Mouse (Mus musculus) adrenal gland, adult 18-20 months (tissue): ENCODE measurements at regions not wholly inside any gene's neighbourhood (a gene's known extent, or its start where the extent isn't known, plus 50 kb on each side); places are given as distances from the start of the nearest gene placed in this dataset.
"Not testable (repeated sequence)": the region's sequence is repeated elsewhere in the genome, so short reads cannot be mapped to it uniquely, and the experiment has no call there.

ENCODE experiments used
- DNase-seq, 2 experiments: peaks; one replicate each; pipeline ENCODE4 v3.0.0; 2021 to 2022; ENCODE audit warnings: low spot score in 2 of 2

GRCm38 (mm10) chr2:18453426-18453825 is 60.8 kb upstream of the Dnajc1 start:
- DNase-seq: not testable (repeated sequence)

- DNase-seq: no peak
These were observed 53.2 kb upstream of the Dnajc1 start for GRCm38 (mm10) chr2:18445809-18446208.
